Mouse (Mus musculus) lung, embryonic 14.5 days (tissue): ENCODE data around the gene P3h3. TPM values are rescaled to one million over a fixed set of nuclear protein-coding genes. Genes with fewer than 3 reads are reported as not detected.

Experiments used
- ATAC-seq: fragments of 200-750 bp; cut with Nextera tagmentation; 2 replicates; pipeline ENCODE4 v1.8.0; 2017; ENCODE audit warnings: mild to moderate bottlenecking, moderate TSS enrichment, moderate library complexity; ENCODE audit not compliant: insufficient read depth
- DNase-seq: peaks from one replicate; pipeline ENCODE4 v3.0.0-alpha.2; 2015
- H3K27ac ChIP-seq: fragments of 300-500 bp; sonication (generic); 2 replicates; pipeline ENCODE4 v1.5.1; 2014; ENCODE audit warnings: low read depth, mild to moderate bottlenecking, moderate library complexity
- H3K27me3 ChIP-seq: fragments of 300-500 bp; sonication (generic); 2 replicates; pipeline ENCODE4 v1.6.1; 2014; ENCODE audit warnings: low read length, control low read depth; ENCODE audit not compliant: insufficient read depth
- H3K36me3 ChIP-seq: fragments of 300-500 bp; sonication (generic); 2 replicates; pipeline ENCODE4 v1.6.1; 2014; ENCODE audit warnings: control low read depth; ENCODE audit not compliant: insufficient read depth
- H3K4me1 ChIP-seq: fragments of 300-500 bp; sonication (generic); 2 replicates; pipeline ENCODE4 v1.6.1; 2014; ENCODE audit warnings: antibody characterized with exemption, control low read depth; ENCODE audit not compliant: insufficient read depth
- H3K4me2 ChIP-seq: fragments of 300-500 bp; sonication (generic); 2 replicates; pipeline ENCODE4 v1.6.1; 2014; ENCODE audit warnings: mild to moderate bottlenecking
- H3K4me3 ChIP-seq: fragments of 300-500 bp; sonication (generic); 2 replicates; pipeline ENCODE4 v1.5.1; 2014; ENCODE audit warnings: low read depth, low read length
- H3K9ac ChIP-seq: fragments of 300-500 bp; sonication (generic); 2 replicates; pipeline ENCODE4 v1.6.1; 2014
- H3K9me3 ChIP-seq: fragments of 300-500 bp; sonication (generic); 2 replicates; pipeline ENCODE4 v1.6.1; 2016; ENCODE audit warnings: low read depth, low read length, control low read depth
- CTCF ChIP-seq: IDR thresholded peaks from 2 replicates; pipeline ENCODE4 v1.5.1; 2016; ENCODE audit warnings: antibody characterized with exemption, low read depth
- WGBS: fragments of 180-500 bp; shearing (Covaris S2); extraction: QIAGEN DNeasy Blood & Tissue Kit; methylation state at CpG from one replicate; pipeline ENCODE4 v1.1.7; 2014; 5-methylcytosine and 5-hydroxymethylcytosine counted together
- polyA plus RNA-seq: library from polyadenylated mRNA; unstranded; fragments of >200 nt; fragmentation: Nextera tagmentation; extraction: Ambion mirVana; gene quantifications from 2 replicates; pipeline ENCODE4 v1.2.1, GENCODE M21; 2014

Gene P3h3
- polyA plus RNA-seq, 1 experiment from 2014 or later, result 34.3 TPM

DNA sequence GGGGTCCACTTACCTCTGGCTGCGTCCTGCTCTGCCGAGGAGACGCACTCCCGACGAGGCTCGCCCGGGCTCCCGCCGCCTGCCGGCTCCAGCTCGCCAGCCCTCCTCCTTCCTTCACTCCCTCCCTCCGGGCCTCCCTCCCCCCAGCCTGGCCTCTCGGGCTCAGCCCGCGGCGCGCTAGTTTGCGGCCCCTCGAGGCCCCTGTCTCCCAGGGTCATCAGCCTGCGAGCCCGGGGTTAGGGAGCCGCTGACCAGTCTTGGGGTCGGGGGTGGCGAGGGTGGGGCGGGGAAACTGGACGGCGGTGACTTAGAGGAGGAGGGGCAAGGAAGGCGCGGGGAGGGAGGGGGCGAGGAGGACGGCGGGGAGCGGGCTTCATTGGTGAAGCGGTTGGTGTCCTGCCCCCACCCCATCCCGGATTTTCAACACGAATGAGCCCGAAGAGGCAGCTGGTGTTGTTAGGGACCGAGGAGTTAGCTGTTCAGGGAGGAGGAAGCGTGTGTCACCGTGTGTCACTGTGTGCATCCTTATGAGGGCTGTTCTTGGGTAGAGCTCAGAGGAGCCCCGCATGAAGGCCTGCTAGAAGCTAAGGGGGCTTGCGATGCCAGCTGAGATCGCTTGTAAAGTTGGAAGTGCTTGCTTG, 6.2 kb upstream of the P3h3 start, which contains the start of gene Gpr162:
Gene Gpr162, minus strand, starts transcription at position 326 of the 641 bp plus-strand sequence.
- Histone ChIP-seq H3K9ac (peak within 1 kb of the TSS; percentile 46), H3K27ac (no peak within 1 kb of the TSS), H3K9me3 (no peaks in the 10 kb centered on the region), H3K4me3 (peak within 1 kb of the TSS; percentile 45), H3K4me1 (0 out of 2 replicates have a peak, but pooled peaks cover 6% of the 10 kb centered on the region), H3K27me3 (peaks cover 32% of the 10 kb centered on the region; the same call in 1 of the 2 replicates), H3K4me2 (peak within 1 kb of the TSS; percentile 93), H3K36me3 (no peaks in the 10 kb centered on the region)
- no peak for TF ChIP-seq CTCF
- DNase-seq, result peak; percentile 80
- peak; percentile 65 for ATAC-seq
- WGBS, result 2% methylated on average over 37 of the region's 43 CpGs

GRCm38 (mm10) chr6:124863125-124863657, 5.6 kb upstream of the P3h3 start:
- H3K4me1 ChIP-seq, result 0 out of 2 replicates have a peak, but pooled peaks cover 6% of the 10 kb centered on the region
- H3K36me3 ChIP-seq, result no peaks in the 10 kb centered on the region
- 1% methylated on average over 11 of the region's 16 CpGs for WGBS
- TF ChIP-seq CTCF, result no peak
- H3K9me3 ChIP-seq, result no peaks in the 10 kb centered on the region
- peak overlapping the region; percentile 46 for H3K9ac ChIP-seq
- H3K27me3 ChIP-seq, result peaks cover 38% of the 10 kb centered on the region; the same call in 1 of the 2 replicates
- no peak for DNase-seq
- peak overlapping the region; percentile 45 for H3K4me3 ChIP-seq
- peak; percentile 15 for ATAC-seq
- peak overlapping the region; percentile 93 for H3K4me2 ChIP-seq
- H3K27ac ChIP-seq, result no peak overlapping the region

DNA sequence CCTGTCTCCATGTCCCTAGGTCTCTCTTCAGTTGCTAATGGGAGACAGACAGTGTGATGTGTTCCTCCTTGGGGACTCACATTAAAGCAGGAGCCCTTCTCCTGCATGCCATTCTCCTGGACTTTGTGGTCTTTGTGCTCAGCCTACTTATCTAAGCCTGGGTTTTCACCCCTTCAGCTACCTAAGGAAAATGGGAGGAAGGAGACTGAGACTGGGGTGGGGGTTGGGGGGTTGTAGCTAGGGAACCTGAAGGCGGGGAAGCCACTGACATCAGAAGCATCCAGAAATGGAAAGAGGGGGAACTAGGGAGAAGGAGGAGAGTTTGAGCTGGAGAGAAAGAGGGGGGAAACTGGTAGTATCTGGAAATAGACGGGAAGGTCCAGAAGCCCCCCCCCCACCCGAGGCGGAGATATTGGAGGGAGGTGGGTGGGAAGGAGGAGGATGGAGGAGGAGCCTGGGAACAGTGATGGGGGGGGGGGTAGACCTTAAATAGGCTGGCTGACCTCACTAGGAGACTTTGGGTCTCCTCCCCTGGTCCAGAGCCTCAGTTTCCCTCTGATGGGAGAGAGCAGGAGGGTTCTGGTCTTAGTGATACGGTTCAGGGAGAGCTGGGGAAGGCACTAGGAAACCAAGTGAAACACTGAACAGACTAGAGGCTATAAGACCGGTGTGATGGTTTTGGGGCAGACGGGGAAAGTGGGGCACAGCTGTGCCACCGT, 5.0 kb upstream of the P3h3 start:
- 11% methylated on average over 8 of the region's 8 CpGs for WGBS
- H3K4me2 ChIP-seq, result peak overlapping the region; percentile 93
- no peak overlapping the region for H3K27ac ChIP-seq
- peaks cover 39% of the 10 kb centered on the region; the same call in 1 of the 2 replicates for H3K27me3 ChIP-seq
- ATAC-seq (no peak), DNase-seq (no peak)
- H3K9ac ChIP-seq, result no peak overlapping the region
- no peak for TF ChIP-seq CTCF
- no peak overlapping the region for H3K4me3 ChIP-seq
- no peaks in the 10 kb centered on the region for H3K36me3 ChIP-seq
- H3K4me1 ChIP-seq, result 0 out of 2 replicates have a peak, but pooled peaks cover 6% of the 10 kb centered on the region
- no peaks in the 10 kb centered on the region for H3K9me3 ChIP-seq

DNA sequence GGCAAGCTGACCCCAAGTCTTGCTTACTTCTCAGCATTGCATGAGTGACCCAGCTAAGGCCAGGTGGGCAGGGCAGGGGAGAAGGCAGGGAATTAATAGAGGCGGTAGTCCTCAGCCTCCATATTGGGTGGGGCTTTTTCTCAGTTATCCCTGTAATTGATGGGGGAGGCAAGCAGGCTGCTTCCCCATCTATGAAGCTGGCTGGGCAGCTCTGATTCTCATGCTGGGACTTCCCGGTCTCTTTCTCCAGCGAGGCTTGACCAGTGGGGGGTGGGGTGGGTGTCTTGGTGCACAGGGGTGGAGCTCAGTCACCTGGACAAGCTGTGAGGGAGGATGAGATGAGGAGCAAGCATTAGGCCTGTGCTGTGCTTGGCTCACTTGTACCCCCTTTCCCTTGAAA, 4.2 kb upstream of the P3h3 start:
- Histone ChIP-seq H3K27me3 (peaks cover 36% of the 10 kb centered on the region; the same call in 1 of the 2 replicates), H3K4me2 (no peak overlapping the region), H3K36me3 (no peaks in the 10 kb centered on the region), H3K9ac (no peak overlapping the region), H3K9me3 (no peaks in the 10 kb centered on the region), H3K27ac (no peak overlapping the region), H3K4me3 (no peak overlapping the region), H3K4me1 (0 out of 2 replicates have a peak, but pooled peaks cover 6% of the 10 kb centered on the region)
- WGBS, result 46% methylated on average over 3 of the region's 3 CpGs
- DNase-seq (no peak), ATAC-seq (no peak)
- no peak for TF ChIP-seq CTCF

GRCm38 (mm10) chr6:124861266-124861665, 3.7 kb upstream of the P3h3 start:
- Histone ChIP-seq H3K9ac (no peak overlapping the region), H3K36me3 (no peaks in the 10 kb centered on the region), H3K27me3 (peaks cover 33% of the 10 kb centered on the region; the same call in 1 of the 2 replicates), H3K4me3 (no peak overlapping the region), H3K4me1 (0 out of 2 replicates have a peak, but pooled peaks cover 10% of the 10 kb centered on the region), H3K27ac (no peak overlapping the region), H3K4me2 (no peak overlapping the region), H3K9me3 (no peaks in the 10 kb centered on the region)
- no peak for ATAC-seq
- TF ChIP-seq CTCF, result no peak
- DNase-seq, result no peak
- 78% methylated on average over 19 of the region's 19 CpGs for WGBS

DNA sequence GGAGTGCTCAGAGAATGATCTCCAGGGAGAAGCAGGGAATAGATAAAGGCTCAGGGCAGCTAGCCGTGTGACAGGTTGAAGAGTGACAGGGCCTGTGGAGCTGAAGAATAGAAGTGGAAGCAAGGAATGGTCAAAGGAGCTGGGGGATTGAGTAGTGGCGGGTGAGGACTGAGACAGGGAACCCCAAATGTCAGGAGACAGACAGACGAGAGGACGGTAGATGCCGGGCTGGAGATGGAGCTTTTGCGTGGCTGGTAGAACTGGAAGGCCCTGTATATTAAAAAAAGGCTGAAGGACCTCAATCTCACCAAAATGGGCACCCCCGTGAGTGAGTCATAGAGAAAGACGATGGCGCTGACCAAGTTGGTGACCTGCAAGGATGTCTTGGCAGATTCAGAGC, 3.0 kb upstream of the P3h3 start:
- H3K9ac ChIP-seq, result no peak overlapping the region
- no peak for TF ChIP-seq CTCF

DNA sequence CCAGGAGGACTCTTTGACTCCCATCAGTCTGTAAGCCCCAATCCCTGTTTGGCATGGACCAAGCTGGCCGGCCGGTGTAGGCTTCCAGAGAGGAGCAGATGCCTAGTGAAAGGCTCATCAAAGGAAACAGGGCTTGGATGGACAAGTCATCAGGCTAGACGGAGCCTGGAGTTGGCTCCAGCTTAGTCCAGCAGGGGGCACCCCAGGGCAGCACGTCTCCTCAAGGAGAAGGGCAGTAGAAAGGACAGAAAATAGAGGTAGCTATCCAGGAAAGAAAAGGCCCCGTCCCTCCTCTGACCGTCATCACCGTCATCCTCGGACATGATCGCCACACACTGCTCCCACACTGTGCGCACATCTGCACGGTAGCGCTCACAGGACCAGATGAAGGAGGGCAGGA, 2.2 kb upstream of the P3h3 start:
- Histone ChIP-seq H3K9me3 (no peaks in the 10 kb centered on the region), H3K4me2 (peak overlapping the region; percentile 10; the same call in 1 of the 2 replicates), H3K27ac (no peak overlapping the region), H3K36me3 (no peaks in the 10 kb centered on the region), H3K27me3 (peaks cover 30% of the 10 kb centered on the region; the same call in 1 of the 2 replicates), H3K9ac (0 out of 2 replicates have a peak overlapping the region, but pooled peaks have one; percentile 2), H3K4me3 (no peak overlapping the region), H3K4me1 (0 out of 2 replicates have a peak, but pooled peaks cover 12% of the 10 kb centered on the region)
- DNase-seq, result peak; percentile 94
- peak; percentile 95 for TF ChIP-seq CTCF
- WGBS, result 6% methylated on average over 12 of the region's 12 CpGs
- ATAC-seq, result peak; percentile 8; the same call in 1 of the 2 replicates

More for the DNA sequence above, 3.0 kb upstream of the P3h3 start:
- no peak overlapping the region for H3K4me2 ChIP-seq
- no peaks in the 10 kb centered on the region for H3K9me3 ChIP-seq
- H3K27ac ChIP-seq, result no peak overlapping the region
- no peak for DNase-seq
- H3K4me1 ChIP-seq, result 0 out of 2 replicates have a peak, but pooled peaks cover 12% of the 10 kb centered on the region
- 79% methylated on average over 9 of the region's 9 CpGs for WGBS
- H3K36me3 ChIP-seq, result no peaks in the 10 kb centered on the region
- peaks cover 33% of the 10 kb centered on the region; the same call in 1 of the 2 replicates for H3K27me3 ChIP-seq
- no peak for ATAC-seq
- H3K4me3 ChIP-seq, result no peak overlapping the region
